Mouse (Mus musculus): Measurements from ENCODE around the gene Cfap299.

- no peak for TF ChIP-seq CTCF (conservative IDR thresholded peaks at IDR 0.05; ENCODE audit: low read length)
- no peak for TF ChIP-seq POU5F1 (IDR thresholded peaks at IDR 0.05; ENCODE audit: borderline replicate concordance, low read length)
- no peak for TF ChIP-seq NANOG (IDR thresholded peaks at IDR 0.05; ENCODE audit: borderline replicate concordance, low read length)
Observed at GRCm38 (mm10) chr5:98552395-98552794, 223.3 kb downstream of the Cfap299 start, which contains the start of gene Gm11111.
